Mouse (Mus musculus): Measurements from ENCODE around the gene Slc23a2. TPM values are rescaled to one million over a fixed set of nuclear protein-coding genes. Genes with fewer than 3 reads are reported as not detected.
A peak's percentile ranks its signal among the peaks of the same experiment; 100 is the strongest.

Slc23a2 gene
- polyA plus RNA-seq, 1 experiment from 2014 or later: 11.8 TPM

- no peaks in the 10 kb centered on the region for H3K4me1 ChIP-seq (replicated peaks)
- no peaks in the 10 kb centered on the region for H3K27me3 ChIP-seq (ENCODE audit: insufficient read depth, poor library complexity, severe bottlenecking)
- H3K36me3 ChIP-seq: peaks cover 14% of the 10 kb centered on the region
- WGBS: 85% methylated on average over 5 of the region's 5 CpGs
- no peak overlapping the region for H3K4me3 ChIP-seq
- no peak for DNase-seq (ENCODE audit: low spot score)
- no peaks in the 10 kb centered on the region for H3K9me3 ChIP-seq
- no peak overlapping the region for H3K27ac ChIP-seq
Observed at GRCm38 (mm10) chr2:132051798-132052197, 93.1 kb downstream of the Slc23a2 start.

DNA sequence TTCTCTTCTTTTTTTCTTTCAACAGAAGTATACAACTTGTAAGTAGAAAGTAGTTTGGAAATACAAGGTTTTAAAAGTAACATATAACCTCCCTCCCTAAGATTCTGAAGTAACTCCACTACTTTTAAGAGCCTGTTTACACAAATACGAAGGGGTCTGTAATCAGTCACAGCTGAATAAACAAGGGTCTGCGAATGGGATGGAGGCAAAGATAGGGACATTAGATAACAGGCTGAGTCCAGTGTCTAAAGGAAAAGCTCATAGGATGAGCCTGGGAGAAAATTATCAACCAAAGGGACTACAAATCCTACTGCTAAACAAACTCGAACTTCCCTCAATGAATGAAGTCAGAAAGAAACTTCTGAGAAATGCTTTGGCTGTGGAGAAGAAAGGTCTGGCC, 95.0 kb downstream of the Slc23a2 start:
- peaks cover 3% of the 10 kb centered on the region for H3K4me1 ChIP-seq (replicated peaks)
- no peaks in the 10 kb centered on the region for H3K27me3 ChIP-seq (ENCODE audit: insufficient read depth, poor library complexity, severe bottlenecking)
- DNase-seq (ENCODE audit: low spot score): no peak
- H3K36me3 ChIP-seq: no peaks in the 10 kb centered on the region
- no peak overlapping the region for H3K4me3 ChIP-seq
- H3K9me3 ChIP-seq: no peaks in the 10 kb centered on the region
- H3K27ac ChIP-seq: no peak overlapping the region
- 38% methylated on average over 3 of the region's 3 CpGs for WGBS

- no peaks in the 10 kb centered on the region for H3K27me3 ChIP-seq (ENCODE audit: insufficient read depth, poor library complexity, severe bottlenecking)
- no peak for DNase-seq (ENCODE audit: low spot score)
- peaks cover 7% of the 10 kb centered on the region for H3K4me1 ChIP-seq (replicated peaks)
- WGBS: 74% methylated on average over 3 of the region's 3 CpGs
- H3K27ac ChIP-seq: no peak overlapping the region
- no peak overlapping the region for H3K4me3 ChIP-seq
- H3K36me3 ChIP-seq: no peaks in the 10 kb centered on the region
- H3K9me3 ChIP-seq: no peaks in the 10 kb centered on the region
Observed at GRCm38 (mm10) chr2:132049491-132049890, 95.4 kb downstream of the Slc23a2 start.

GRCm38 (mm10) chr2:132048143-132048772, 96.7 kb downstream of the Slc23a2 start:
- H3K36me3 ChIP-seq: no peaks in the 10 kb centered on the region
- no peaks in the 10 kb centered on the region for H3K27me3 ChIP-seq (ENCODE audit: insufficient read depth, poor library complexity, severe bottlenecking)
- H3K4me1 ChIP-seq (replicated peaks): peaks cover 13% of the 10 kb centered on the region
- no peak for DNase-seq (ENCODE audit: low spot score)
- 88% methylated on average over 11 of the region's 11 CpGs for WGBS
- no peak overlapping the region for H3K4me3 ChIP-seq
- H3K9me3 ChIP-seq: no peaks in the 10 kb centered on the region
- no peak overlapping the region for H3K27ac ChIP-seq

DNA sequence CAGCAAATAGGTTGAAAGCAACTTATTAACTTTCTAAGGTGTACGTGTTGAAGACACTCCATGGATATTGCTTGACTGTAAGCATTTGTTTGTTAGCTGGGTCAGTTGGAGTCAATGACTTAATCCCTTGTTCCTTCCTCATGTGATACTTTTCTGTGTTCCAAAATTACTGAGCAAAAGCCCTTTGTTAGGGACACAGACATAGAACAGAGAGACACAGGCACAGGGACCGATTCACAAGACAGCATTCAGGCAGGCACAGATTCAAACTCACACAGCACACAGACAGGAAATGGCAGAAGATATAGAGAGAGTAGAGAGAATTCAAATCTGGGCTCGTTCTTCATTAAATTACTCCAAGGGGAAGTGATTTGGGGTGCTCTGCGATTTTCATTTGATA, 97.5 kb downstream of the Slc23a2 start:
- no peak for DNase-seq (ENCODE audit: low spot score)
- Histone ChIP-seq H3K9me3 (no peaks in the 10 kb centered on the region), H3K36me3 (no peaks in the 10 kb centered on the region), H3K4me3 (no peak overlapping the region), H3K27ac (no peak overlapping the region), H3K4me1 (replicated peaks) (peaks cover 19% of the 10 kb centered on the region), H3K27me3 (ENCODE audit: insufficient read depth, poor library complexity, severe bottlenecking) (no peaks in the 10 kb centered on the region)
- 91% methylated on average over 4 of the region's 4 CpGs for WGBS

DNA sequence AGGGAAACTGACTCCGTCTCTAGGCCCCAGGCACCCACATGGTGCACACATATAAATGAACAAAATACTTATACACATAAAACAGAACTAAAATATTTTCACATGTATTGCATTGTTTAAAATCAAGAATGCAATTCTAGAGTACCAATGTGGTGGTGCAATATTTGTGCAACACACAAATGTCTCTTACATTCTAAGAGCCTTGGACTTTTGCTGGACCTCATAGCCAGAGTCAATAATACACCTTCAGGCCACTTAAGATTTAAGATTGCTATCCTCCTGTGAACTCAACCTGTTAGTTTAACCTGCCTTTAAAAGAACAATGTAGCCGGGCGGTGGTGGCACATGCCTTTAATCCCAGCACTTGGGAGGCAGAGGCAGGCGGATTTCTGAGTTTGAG, 98.2 kb downstream of the Slc23a2 start:
- Histone ChIP-seq H3K27ac (no peak overlapping the region), H3K36me3 (no peaks in the 10 kb centered on the region), H3K27me3 (ENCODE audit: insufficient read depth, poor library complexity, severe bottlenecking) (no peaks in the 10 kb centered on the region), H3K4me1 (replicated peaks) (peaks cover 19% of the 10 kb centered on the region), H3K4me3 (no peak overlapping the region), H3K9me3 (no peaks in the 10 kb centered on the region)
- 94% methylated on average over 4 of the region's 4 CpGs for WGBS
- DNase-seq (ENCODE audit: low spot score): no peak

GRCm38 (mm10) chr2:132044320-132045274, 100.3 kb downstream of the Slc23a2 start:
- Histone ChIP-seq H3K36me3 (no peaks in the 10 kb centered on the region), H3K4me1 (replicated peaks) (peaks cover 25% of the 10 kb centered on the region), H3K27me3 (ENCODE audit: insufficient read depth, poor library complexity, severe bottlenecking) (no peaks in the 10 kb centered on the region), H3K9me3 (no peaks in the 10 kb centered on the region), H3K4me3 (no peak overlapping the region), H3K27ac (0 out of 2 replicates have a peak overlapping the region, but pooled peaks have one; percentile 35)
- DNase-seq (ENCODE audit: low spot score): no peak
- WGBS: 61% methylated on average over 15 of the region's 15 CpGs

DNA sequence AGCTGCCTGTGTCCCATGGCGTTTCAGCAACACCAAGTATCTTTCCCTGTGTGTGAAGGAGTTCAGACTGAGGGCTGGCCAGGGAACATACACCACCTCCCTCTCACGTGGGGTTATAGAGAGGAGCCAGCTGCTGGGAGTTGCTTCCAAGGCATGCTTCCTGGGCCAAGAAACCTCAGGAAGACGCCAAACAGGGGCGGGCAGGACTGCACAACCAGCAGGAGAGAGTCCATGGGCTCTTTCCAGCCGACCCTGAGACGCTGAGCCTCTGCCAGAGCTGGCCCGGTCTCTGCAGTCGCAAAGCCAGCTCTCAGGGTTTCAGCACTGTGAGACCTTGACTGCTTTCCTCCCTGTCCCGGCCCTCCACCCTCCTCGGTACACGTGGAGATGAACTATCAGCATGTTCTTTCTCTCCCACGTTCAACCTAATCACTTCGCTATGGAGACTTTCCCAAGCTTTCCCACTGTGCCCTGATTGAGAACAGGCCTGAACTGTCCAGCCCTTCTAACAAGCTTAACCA, 101.7 kb downstream of the Slc23a2 start:
- 50% methylated on average over 13 of the region's 13 CpGs for WGBS
- no peaks in the 10 kb centered on the region for H3K36me3 ChIP-seq
- H3K4me1 ChIP-seq (replicated peaks): peaks cover 25% of the 10 kb centered on the region
- peak; percentile 49 for DNase-seq (ENCODE audit: low spot score)
- H3K27ac ChIP-seq: peak overlapping the region; percentile 70; the same call in 1 of the 2 replicates
- no peaks in the 10 kb centered on the region for H3K27me3 ChIP-seq (ENCODE audit: insufficient read depth, poor library complexity, severe bottlenecking)
- no peaks in the 10 kb centered on the region for H3K9me3 ChIP-seq
- no peak overlapping the region for H3K4me3 ChIP-seq

DNA sequence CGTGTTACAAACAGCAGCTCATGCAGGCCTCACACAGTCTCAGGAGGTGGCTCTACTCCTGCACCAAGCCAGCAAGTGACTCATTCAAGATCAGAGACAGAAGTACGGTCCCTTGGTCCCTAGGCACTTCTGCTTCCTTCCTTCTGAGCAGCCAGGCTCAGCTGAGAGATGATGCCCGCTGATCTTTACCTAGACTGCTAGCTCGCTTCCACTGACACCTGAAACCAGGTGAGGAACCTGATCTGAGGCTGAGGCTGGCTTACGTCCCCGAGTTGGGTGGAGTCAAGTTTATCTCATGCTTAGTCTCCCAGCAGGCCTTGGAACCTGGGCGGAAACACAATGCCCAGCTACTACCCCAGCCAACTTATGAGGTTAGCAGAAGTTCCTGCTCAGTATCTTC, 105.0 kb downstream of the Slc23a2 start:
- no peaks in the 10 kb centered on the region for H3K9me3 ChIP-seq
- H3K27me3 ChIP-seq (ENCODE audit: insufficient read depth, poor library complexity, severe bottlenecking): no peaks in the 10 kb centered on the region
- DNase-seq (ENCODE audit: low spot score): no peak
- 54% methylated on average over 7 of the region's 7 CpGs for WGBS
- no peaks in the 10 kb centered on the region for H3K36me3 ChIP-seq
- no peak overlapping the region for H3K4me3 ChIP-seq
- no peak overlapping the region for H3K27ac ChIP-seq
- H3K4me1 ChIP-seq (replicated peaks): peaks cover 30% of the 10 kb centered on the region

GRCm38 (mm10) chr2:132036326-132036725, 108.6 kb downstream of the Slc23a2 start:
- Histone ChIP-seq H3K4me3 (no peak overlapping the region), H3K9me3 (no peaks in the 10 kb centered on the region), H3K4me1 (replicated peaks) (peaks cover 26% of the 10 kb centered on the region), H3K36me3 (no peaks in the 10 kb centered on the region), H3K27ac (no peak overlapping the region), H3K27me3 (ENCODE audit: insufficient read depth, poor library complexity, severe bottlenecking) (no peaks in the 10 kb centered on the region)
- no peak for DNase-seq (ENCODE audit: low spot score)
- 80% methylated on average over 5 of the region's 5 CpGs for WGBS

GRCm38 (mm10) chr2:132035470-132035835, 109.5 kb downstream of the Slc23a2 start:
- H3K27me3 ChIP-seq (ENCODE audit: insufficient read depth, poor library complexity, severe bottlenecking): no peaks in the 10 kb centered on the region
- no peaks in the 10 kb centered on the region for H3K36me3 ChIP-seq
- no peak for DNase-seq (ENCODE audit: low spot score)
- peak overlapping the region; percentile 76 for H3K27ac ChIP-seq
- H3K4me3 ChIP-seq: no peak overlapping the region
- 50% methylated on average over 11 of the region's 11 CpGs for WGBS
- H3K9me3 ChIP-seq: no peaks in the 10 kb centered on the region
- peaks cover 32% of the 10 kb centered on the region for H3K4me1 ChIP-seq (replicated peaks)

DNA sequence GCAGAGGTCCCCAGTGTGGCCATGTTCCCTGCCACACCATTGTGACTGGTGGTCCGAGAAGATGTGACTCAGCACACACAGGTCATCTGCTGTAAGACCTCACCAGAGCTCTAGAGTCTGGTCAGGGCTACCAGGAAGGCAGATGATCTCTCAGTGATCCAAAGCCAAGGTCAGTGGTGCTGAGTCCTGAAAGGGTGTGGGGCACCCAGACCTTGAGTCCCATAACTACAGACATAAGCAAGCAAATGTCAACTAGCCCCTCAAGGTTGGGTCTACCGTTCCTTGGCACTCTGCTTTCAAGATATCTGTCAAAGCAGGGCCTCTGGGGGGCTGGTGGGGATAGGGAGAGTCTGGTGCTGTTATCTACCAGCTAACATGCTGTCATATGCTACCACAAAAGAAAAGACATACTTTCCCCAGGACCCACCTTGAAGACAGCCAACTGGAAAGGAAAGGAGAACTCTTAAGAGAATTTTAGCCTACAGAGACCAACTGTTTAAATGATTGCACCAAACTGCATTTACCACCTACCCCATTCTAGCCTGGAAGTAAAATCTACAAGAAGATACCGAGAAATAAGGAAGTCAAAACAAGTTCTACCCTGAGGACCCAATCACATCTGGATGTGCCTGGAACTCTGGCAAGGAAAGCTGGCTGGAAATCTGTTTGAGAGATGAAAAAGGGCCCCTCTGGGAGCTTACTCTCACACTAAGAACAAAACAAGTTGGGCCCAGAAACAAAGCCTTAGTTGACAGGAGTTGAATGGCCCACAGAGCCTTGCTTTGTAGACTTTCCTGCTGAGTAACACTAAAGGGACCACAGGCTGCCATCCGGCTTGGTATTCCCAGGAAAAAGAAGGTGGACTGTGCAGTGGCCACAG, 110.1 kb downstream of the Slc23a2 start:
- peak overlapping the region; percentile 76 for H3K27ac ChIP-seq

More for the DNA sequence above, 110.1 kb downstream of the Slc23a2 start:
- Histone ChIP-seq H3K9me3 (no peaks in the 10 kb centered on the region), H3K4me1 (replicated peaks) (peaks cover 35% of the 10 kb centered on the region), H3K4me3 (no peak overlapping the region), H3K27me3 (ENCODE audit: insufficient read depth, poor library complexity, severe bottlenecking) (no peaks in the 10 kb centered on the region), H3K36me3 (no peaks in the 10 kb centered on the region)
- DNase-seq (ENCODE audit: low spot score): no peak
- WGBS: 57% methylated on average over 4 of the region's 4 CpGs

All from hindbrain, embryonic 10.5 days (tissue).